Mouse (Mus musculus): Measurements from ENCODE around the gene Tm6sf2. TPM values are rescaled to one million over a fixed set of nuclear protein-coding genes. Genes with fewer than 3 reads are reported as not detected.
A peak's percentile ranks its signal among the peaks of the same experiment; 100 is the strongest.
"Not testable (repeated sequence)": the region's sequence is repeated elsewhere in the genome, so short reads cannot be mapped to it uniquely, and the experiment has no call there.

Tm6sf2 gene
- 0.98 and 1.1 TPM in 2 replicates for polyA plus RNA-seq (2015; fragmentation: Nextera tagmentation; extraction: Ambion mirVana)

GRCm38 (mm10) chr8:70072441-70073069 lies at the start of gene Tm6sf2:
Tm6sf2 (plus strand) TSS chr8:70072924.
- Histone ChIP-seq H3K4me1 (replicated peaks) (peaks cover 20% of the 10 kb centered on the region), H3K4me3 (replicated peaks) (peak within 1 kb of the TSS; percentile 38), H3K9ac (peak within 1 kb of the TSS; percentile 47), H3K27me3 (no peaks in the 10 kb centered on the region; the same call in 1 of the 2 replicates), H3K4me2 (peak within 1 kb of the TSS; percentile 68), H3K9me3 (replicated peaks) (no peaks in the 10 kb centered on the region), H3K27ac (no peak within 1 kb of the TSS), H3K36me3 (peaks cover 39% of the 10 kb centered on the region)
- ATAC-seq (ENCODE audit: low read depth) (peak; percentile 78), DNase-seq (no peak)
- WGBS (ENCODE audit: insufficient replicate concordance), result 13% methylated on average over 14 of the region's 27 CpGs

GRCm38 (mm10) chr8:70023596-70023995 lies 49.1 kb upstream of the Tm6sf2 start:
- Histone ChIP-seq H3K36me3 (peaks cover 100% of the 10 kb centered on the region), H3K4me1 (replicated peaks) (peaks cover 5% of the 10 kb centered on the region; the same call in 1 of the 2 replicates), H3K27me3 (no peaks in the 10 kb centered on the region), H3K4me2 (no peak overlapping the region), H3K4me3 (replicated peaks) (no peak overlapping the region), H3K27ac (no peak overlapping the region), H3K9me3 (replicated peaks) (no peaks in the 10 kb centered on the region), H3K9ac (no peak overlapping the region)
- WGBS (ENCODE audit: insufficient replicate concordance), result 72% methylated on average over 8 of the region's 8 CpGs
- DNase-seq, result no peak
- peak; percentile 53; the same call in 1 of the 2 replicates for ATAC-seq (ENCODE audit: low read depth)

GRCm38 (mm10) chr8:70026151-70026550 lies 46.6 kb upstream of the Tm6sf2 start:
- Histone ChIP-seq H3K27ac (no peak overlapping the region), H3K36me3 (peaks cover 100% of the 10 kb centered on the region), H3K27me3 (no peaks in the 10 kb centered on the region), H3K9me3 (replicated peaks) (no peaks in the 10 kb centered on the region), H3K4me2 (no peak overlapping the region), H3K4me1 (replicated peaks) (peaks cover 5% of the 10 kb centered on the region; the same call in 1 of the 2 replicates), H3K4me3 (replicated peaks) (no peak overlapping the region), H3K9ac (no peak overlapping the region)
- DNase-seq, result no peak
- 86% methylated on average over 2 of the region's 2 CpGs for WGBS (ENCODE audit: insufficient replicate concordance)
- no peak for ATAC-seq (ENCODE audit: low read depth)

GRCm38 (mm10) chr8:70030255-70030654 lies 42.5 kb upstream of the Tm6sf2 start:
- Histone ChIP-seq H3K36me3 (peaks cover 79% of the 10 kb centered on the region), H3K27me3 (no peaks in the 10 kb centered on the region), H3K27ac (no peak overlapping the region), H3K9ac (no peak overlapping the region), H3K9me3 (replicated peaks) (no peaks in the 10 kb centered on the region), H3K4me3 (replicated peaks) (no peak overlapping the region), H3K4me1 (replicated peaks) (peaks cover 5% of the 10 kb centered on the region; the same call in 1 of the 2 replicates), H3K4me2 (no peak overlapping the region)
- ATAC-seq (ENCODE audit: low read depth), result no peak
- WGBS (ENCODE audit: insufficient replicate concordance), result 94% methylated on average over 1 of the region's 1 CpGs
- DNase-seq, result no peak

DNA sequence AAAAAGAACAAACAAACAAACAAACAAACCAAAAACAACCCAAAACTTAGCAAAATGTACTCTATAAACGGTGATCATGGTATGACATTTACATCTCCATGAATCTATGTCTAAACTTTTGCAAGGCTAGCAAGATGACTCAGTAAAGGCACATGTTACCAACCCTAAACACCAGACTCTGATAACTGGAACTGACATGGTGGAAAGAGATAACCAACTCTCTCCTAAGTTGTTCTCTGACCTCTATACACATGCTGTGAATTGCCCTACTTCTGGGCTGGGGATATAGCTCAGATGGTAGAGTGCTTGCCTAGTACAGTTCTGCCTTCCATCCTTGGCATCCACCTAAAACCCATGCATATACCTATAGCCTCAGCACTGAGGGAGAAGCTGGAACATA lies 34.7 kb upstream of the Tm6sf2 start:
- Histone ChIP-seq H3K27me3 (no peaks in the 10 kb centered on the region), H3K36me3 (peaks cover 21% of the 10 kb centered on the region), H3K9ac (peak overlapping the region; percentile 42), H3K4me2 (peak overlapping the region; percentile 48), H3K27ac (peak overlapping the region; percentile 91), H3K4me1 (replicated peaks) (peaks cover 62% of the 10 kb centered on the region), H3K4me3 (replicated peaks) (no peak overlapping the region), H3K9me3 (replicated peaks) (no peaks in the 10 kb centered on the region)
- 51% methylated on average over 1 of the region's 1 CpGs for WGBS (ENCODE audit: insufficient replicate concordance)
- ATAC-seq (ENCODE audit: low read depth), result peak; percentile 72
- DNase-seq, result no peak

- WGBS (ENCODE audit: insufficient replicate concordance), result under 1% methylated on average over 47 of the region's 47 CpGs
- peaks cover 6% of the 10 kb centered on the region; the same call in 1 of the 2 replicates for H3K36me3 ChIP-seq
- H3K4me3 ChIP-seq (replicated peaks), result peak overlapping the region; percentile 87
- no peaks in the 10 kb centered on the region for H3K9me3 ChIP-seq (replicated peaks)
- peak overlapping the region; percentile 89 for H3K4me2 ChIP-seq
- peak overlapping the region; percentile 88 for H3K27ac ChIP-seq
- H3K27me3 ChIP-seq, result no peaks in the 10 kb centered on the region
- peak overlapping the region; percentile 95 for H3K9ac ChIP-seq
- peaks cover 66% of the 10 kb centered on the region for H3K4me1 ChIP-seq (replicated peaks)
- DNase-seq (peak; percentile 50), ATAC-seq (ENCODE audit: low read depth) (peak; percentile 32; the same call in 1 of the 2 replicates)
These were observed 30.7 kb upstream of the Tm6sf2 start for GRCm38 (mm10) chr8:70041885-70042546.

GRCm38 (mm10) chr8:70042583-70043455 lies 29.9 kb upstream of the Tm6sf2 start, which contains the start of the genes Mau2 and Sugp1:
Mau2 (minus strand) TSS chr8:70042734.
Sugp1 (plus strand) TSS chr8:70042813.
- H3K4me1 ChIP-seq (replicated peaks), result peaks cover 58% of the 10 kb centered on the region
- under 1% methylated on average over 65 of the region's 65 CpGs for WGBS (ENCODE audit: insufficient replicate concordance)
- no peaks in the 10 kb centered on the region for H3K9me3 ChIP-seq (replicated peaks)

GRCm38 (mm10) chr8:70043996-70044395 lies 28.7 kb upstream of the Tm6sf2 start:
- H3K36me3 ChIP-seq, result peaks cover 14% of the 10 kb centered on the region
- ATAC-seq (ENCODE audit: low read depth) (no peak), DNase-seq (no peak)
- 75% methylated on average over 5 of the region's 5 CpGs for WGBS (ENCODE audit: insufficient replicate concordance)
- no peaks in the 10 kb centered on the region for H3K27me3 ChIP-seq
- peak overlapping the region; percentile 87 for H3K4me3 ChIP-seq (replicated peaks)
- no peak overlapping the region for H3K27ac ChIP-seq
- H3K9ac ChIP-seq, result peak overlapping the region; percentile 95
- H3K4me2 ChIP-seq, result peak overlapping the region; percentile 94
- peaks cover 46% of the 10 kb centered on the region for H3K4me1 ChIP-seq (replicated peaks)
- H3K9me3 ChIP-seq (replicated peaks), result no peaks in the 10 kb centered on the region

More at GRCm38 (mm10) chr8:70042583-70043455, 29.9 kb upstream of the Tm6sf2 start, which contains the start of the genes Mau2 and Sugp1:
- H3K9ac ChIP-seq, result peak within 1 kb of the TSS; percentile 95
- peak within 1 kb of the TSS; percentile 88 for H3K27ac ChIP-seq
- peaks cover 3% of the 10 kb centered on the region; the same call in 1 of the 2 replicates for H3K36me3 ChIP-seq
- H3K27me3 ChIP-seq, result no peaks in the 10 kb centered on the region
- ATAC-seq (ENCODE audit: low read depth), result peak; percentile 90
- peak within 1 kb of the TSS; percentile 94 for H3K4me2 ChIP-seq
- H3K4me3 ChIP-seq (replicated peaks), result peak within 1 kb of the TSS; percentile 87
- peak; percentile 96 for DNase-seq

DNA sequence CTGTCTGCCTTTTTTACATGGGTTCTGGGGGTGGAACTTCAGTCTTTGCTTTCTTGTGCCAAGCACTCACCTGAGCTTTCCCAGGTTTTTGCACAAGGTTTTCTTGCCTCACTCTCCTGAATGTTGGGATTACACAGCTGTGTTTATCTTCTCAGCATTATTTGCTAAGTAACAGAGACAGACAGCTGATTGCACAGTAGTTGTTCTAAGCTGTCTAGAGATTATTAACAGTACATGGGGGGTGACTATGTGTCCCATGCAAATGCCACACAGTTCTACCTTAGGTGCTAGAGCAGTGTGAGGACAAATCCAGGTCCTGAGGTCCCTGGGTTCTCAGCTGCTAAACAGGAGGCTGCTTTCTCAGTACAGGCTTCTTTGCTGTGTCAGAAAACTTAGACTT lies 23.1 kb upstream of the Tm6sf2 start:
- Histone ChIP-seq H3K27me3 (no peaks in the 10 kb centered on the region), H3K36me3 (peaks cover 63% of the 10 kb centered on the region), H3K4me1 (replicated peaks) (peaks cover 2% of the 10 kb centered on the region), H3K4me3 (replicated peaks) (no peak overlapping the region), H3K9ac (no peak overlapping the region), H3K9me3 (replicated peaks) (no peaks in the 10 kb centered on the region), H3K4me2 (no peak overlapping the region), H3K27ac (no peak overlapping the region)
- ATAC-seq (ENCODE audit: low read depth) (no peak), DNase-seq (no peak)

DNA sequence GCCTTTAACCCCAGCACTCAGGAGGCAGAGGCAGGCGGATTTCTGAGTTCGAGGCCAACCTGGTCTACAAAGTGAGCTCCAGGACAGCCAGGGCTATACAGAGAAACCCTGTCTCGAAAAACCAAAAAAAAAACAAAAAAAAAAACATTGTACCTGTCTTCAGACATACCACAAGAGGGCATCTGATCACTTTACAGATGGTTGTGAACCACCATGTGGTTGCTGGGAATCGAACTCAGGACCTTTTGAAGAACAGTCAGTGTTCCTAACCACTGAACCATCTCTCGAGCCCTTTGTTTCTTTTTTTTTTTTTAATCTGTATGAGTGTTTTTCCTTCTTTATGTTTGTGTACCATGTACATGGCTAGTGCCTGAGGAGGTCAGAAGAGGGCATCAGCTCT lies 22.3 kb upstream of the Tm6sf2 start:
- not testable (repeated sequence) for H3K4me1 ChIP-seq (replicated peaks); ATAC-seq (ENCODE audit: low read depth); H3K27ac ChIP-seq; H3K27me3 ChIP-seq; H3K9ac ChIP-seq; H3K4me2 ChIP-seq; H3K9me3 ChIP-seq (replicated peaks); H3K4me3 ChIP-seq (replicated peaks); DNase-seq
- H3K36me3 ChIP-seq, result peaks cover 70% of the 10 kb centered on the region
- WGBS (ENCODE audit: insufficient replicate concordance), result 80% methylated on average over 5 of the region's 5 CpGs

- Histone ChIP-seq H3K4me2 (no peak overlapping the region), H3K4me1 (replicated peaks) (no peaks in the 10 kb centered on the region), H3K36me3 (peaks cover 93% of the 10 kb centered on the region), H3K27ac (no peak overlapping the region), H3K9me3 (replicated peaks) (no peaks in the 10 kb centered on the region), H3K27me3 (no peaks in the 10 kb centered on the region), H3K9ac (no peak overlapping the region), H3K4me3 (replicated peaks) (no peak overlapping the region)
- ATAC-seq (ENCODE audit: low read depth) (no peak), DNase-seq (no peak)
- 75% methylated on average over 1 of the region's 1 CpGs for WGBS (ENCODE audit: insufficient replicate concordance)
These were observed 15.0 kb upstream of the Tm6sf2 start for GRCm38 (mm10) chr8:70057721-70058120.

All from liver, embryonic 13.5 days (tissue).